Mouse (Mus musculus): Measurements from ENCODE around the gene Zkscan1.

GRCm38 (mm10) chr5:138094474-138094873 lies 9.6 kb downstream of the Zkscan1 start:
- TF ChIP-seq CTCF (IDR thresholded peaks at IDR 0.05) (no peak), POLR2A (IDR thresholded peaks at IDR 0.05; ENCODE audit: insufficient read depth, low read depth, low read length) (no peak), EP300 (IDR thresholded peaks at IDR 0.05; ENCODE audit: insufficient read depth, low read depth, low read length) (no peak)

Data from heart, adult 2 months (tissue).